Mouse (Mus musculus) lung, embryonic 15.5 days (tissue): ENCODE data around the gene Mapk11. TPM values are rescaled to one million over a fixed set of nuclear protein-coding genes. Genes with fewer than 3 reads are reported as not detected.
A peak's percentile ranks its signal among the peaks of the same experiment; 100 is the strongest.

Experiments used
- ATAC-seq: fragments of 200-750 bp; cut with Nextera tagmentation; 2 replicates; pipeline ENCODE4 v1.8.0; 2017; ENCODE audit warnings: moderate number of reproducible peaks, borderline replicate concordance; ENCODE audit not compliant: low FRiP score, low TSS enrichment; ENCODE audit errors: extremely low read depth
- H3K27ac ChIP-seq: fragments of 300-500 bp; sonication (generic); 2 replicates; pipeline ENCODE4 v1.5.1; 2015; ENCODE audit warnings: moderate library complexity, mild to moderate bottlenecking, inconsistent platforms
- H3K27me3 ChIP-seq: fragments of 300-500 bp; sonication (generic); 2 replicates; pipeline ENCODE4 v1.6.1; 2015; ENCODE audit warnings: inconsistent platforms
- H3K36me3 ChIP-seq: fragments of 300-500 bp; sonication (generic); 2 replicates; pipeline ENCODE4 v1.6.1; 2015; ENCODE audit warnings: inconsistent platforms
- H3K4me1 ChIP-seq: fragments of 300-500 bp; sonication (generic); 2 replicates; pipeline ENCODE4 v1.6.1; 2015; ENCODE audit warnings: inconsistent platforms
- H3K4me2 ChIP-seq: fragments of 300-500 bp; sonication (generic); 2 replicates; pipeline ENCODE4 v1.6.1; 2015; ENCODE audit warnings: inconsistent platforms, mild to moderate bottlenecking, moderate library complexity
- H3K4me3 ChIP-seq: fragments of 300-500 bp; sonication (generic); 2 replicates; pipeline ENCODE4 v1.5.1; 2015; ENCODE audit warnings: mild to moderate bottlenecking, inconsistent platforms
- H3K9ac ChIP-seq: fragments of 300-500 bp; sonication (generic); 2 replicates; pipeline ENCODE4 v1.6.1; 2015; ENCODE audit warnings: inconsistent platforms
- H3K9me3 ChIP-seq: fragments of 300-500 bp; sonication (generic); 2 replicates; pipeline ENCODE4 v1.6.1; 2016; ENCODE audit warnings: inconsistent platforms
- WGBS: fragments of 180-500 bp; shearing (Covaris S2); methylation state at CpG from one replicate; pipeline ENCODE4 v1.1.7; 2015; 5-methylcytosine and 5-hydroxymethylcytosine counted together
- polyA plus RNA-seq: library from polyadenylated mRNA; unstranded; fragments of >200 nt; fragmentation: Nextera tagmentation; extraction: Ambion mirVana; gene quantifications from 2 replicates; pipeline ENCODE4 v1.2.1, GENCODE M21; 2015

Gene Mapk11
- 10.0 and 12.6 TPM in 2 replicates for polyA plus RNA-seq

GRCm38 (mm10) chr15:89149271-89150040 is at the start of gene Mapk11:
TSS of gene Mapk11 (minus strand) at chr15:89149628.
- Histone ChIP-seq H3K9me3 (no peaks in the 10 kb centered on the region), H3K36me3 (peaks cover 11% of the 10 kb centered on the region; the same call in 1 of the 2 replicates), H3K4me1 (peaks cover 42% of the 10 kb centered on the region), H3K4me3 (peak within 1 kb of the TSS; percentile 74), H3K9ac (peak within 1 kb of the TSS; percentile 71), H3K4me2 (peak within 1 kb of the TSS; percentile 98), H3K27me3 (peaks cover 54% of the 10 kb centered on the region), H3K27ac (peak within 1 kb of the TSS; percentile 57)
- under 1% methylated on average over 61 of the region's 61 CpGs for WGBS
- ATAC-seq: peak; percentile 67

DNA sequence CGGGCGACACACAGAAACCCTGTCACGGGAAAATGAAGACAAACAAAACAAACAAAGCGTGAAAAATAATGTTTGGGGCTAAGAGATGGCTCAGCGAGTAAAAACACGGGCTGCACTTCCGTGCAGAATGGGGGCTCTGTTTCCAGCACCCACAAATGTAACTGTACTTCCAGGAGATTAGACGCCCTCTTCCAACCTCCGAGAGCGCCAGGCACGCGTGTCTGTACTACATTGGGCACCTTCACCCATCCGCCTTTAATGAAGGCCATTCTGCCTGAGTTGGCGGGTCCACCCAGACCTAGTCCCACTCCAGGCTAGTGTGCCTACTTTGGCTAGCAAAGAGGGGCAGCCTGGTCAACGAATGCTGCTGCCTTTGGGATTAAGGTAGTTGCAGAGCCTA is 47.6 kb upstream of the Mapk11 start:
- Histone ChIP-seq H3K4me2 (peak overlapping the region; percentile 78), H3K4me1 (peaks cover 16% of the 10 kb centered on the region), H3K9me3 (no peaks in the 10 kb centered on the region), H3K27ac (peak overlapping the region; percentile 56; the same call in 1 of the 2 replicates), H3K4me3 (peak overlapping the region; percentile 90), H3K27me3 (no peaks in the 10 kb centered on the region), H3K36me3 (no peaks in the 10 kb centered on the region), H3K9ac (peak overlapping the region; percentile 48)
- WGBS: 62% methylated on average over 15 of the region's 15 CpGs
- no peak for ATAC-seq

DNA sequence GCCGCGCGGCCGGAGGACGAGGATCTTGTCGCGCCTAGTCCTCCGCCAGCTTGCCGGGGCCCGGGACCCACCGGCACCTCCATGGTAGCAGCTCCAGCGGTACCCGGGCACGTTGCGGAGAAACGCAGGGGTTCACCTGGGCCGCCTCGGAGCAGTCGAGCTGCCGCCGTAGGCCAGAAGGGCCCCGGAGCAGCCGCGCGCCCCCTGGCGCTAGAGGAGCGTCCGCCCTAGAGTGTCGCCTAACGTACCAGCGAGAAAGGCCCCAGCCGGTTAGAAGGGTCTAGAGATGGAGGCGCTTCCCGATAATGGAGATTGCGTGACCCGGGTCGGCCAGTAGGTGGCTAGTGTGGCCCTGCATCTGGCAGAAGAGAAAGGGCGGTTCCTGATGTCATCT is 46.9 kb upstream of the Mapk11 start, which contains the start of gene Dennd6b:
Dennd6b (minus strand) TSS at position 184 of the 394 bp plus-strand sequence.
- Histone ChIP-seq H3K4me1 (peaks cover 16% of the 10 kb centered on the region), H3K27ac (peak within 1 kb of the TSS; percentile 98), H3K9ac (peak within 1 kb of the TSS; percentile 97), H3K27me3 (no peaks in the 10 kb centered on the region), H3K4me3 (peak within 1 kb of the TSS; percentile 90), H3K4me2 (peak within 1 kb of the TSS; percentile 78), H3K9me3 (no peaks in the 10 kb centered on the region), H3K36me3 (no peaks in the 10 kb centered on the region)
- under 1% methylated on average over 38 of the region's 38 CpGs for WGBS
- ATAC-seq: peak; percentile 98

DNA sequence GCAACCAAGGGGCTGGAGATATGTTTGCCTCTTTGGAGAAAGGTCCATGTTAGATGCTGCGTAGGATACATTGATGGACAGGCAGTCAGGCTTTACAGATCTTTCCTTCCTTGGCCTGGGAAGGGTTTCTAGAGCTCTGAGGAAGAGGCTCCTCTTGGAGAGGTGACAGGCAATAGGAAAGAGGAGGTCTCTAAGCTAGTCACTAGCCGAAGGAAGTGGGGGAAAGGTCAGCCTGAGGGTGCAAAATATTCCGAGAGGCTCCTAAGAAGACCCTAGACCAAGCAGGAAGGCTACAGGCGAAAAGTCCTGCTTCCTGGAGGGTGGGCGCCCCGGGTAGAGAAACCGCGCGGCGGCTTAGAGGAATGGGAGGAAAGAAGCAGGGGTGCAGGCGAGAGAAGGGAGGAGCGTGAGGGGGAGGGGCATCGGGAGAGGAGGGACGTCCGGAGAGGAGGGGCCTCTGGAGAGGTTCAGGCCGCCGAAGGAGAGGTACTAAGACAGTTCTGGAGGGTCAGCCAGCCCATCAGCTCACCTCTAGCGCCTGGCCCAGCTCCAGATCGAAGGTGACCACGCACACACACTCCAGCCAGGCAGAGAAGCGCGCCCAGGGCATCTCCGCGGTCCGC is 46.4 kb upstream of the Mapk11 start:
- peak; percentile 96 for ATAC-seq

DNA sequence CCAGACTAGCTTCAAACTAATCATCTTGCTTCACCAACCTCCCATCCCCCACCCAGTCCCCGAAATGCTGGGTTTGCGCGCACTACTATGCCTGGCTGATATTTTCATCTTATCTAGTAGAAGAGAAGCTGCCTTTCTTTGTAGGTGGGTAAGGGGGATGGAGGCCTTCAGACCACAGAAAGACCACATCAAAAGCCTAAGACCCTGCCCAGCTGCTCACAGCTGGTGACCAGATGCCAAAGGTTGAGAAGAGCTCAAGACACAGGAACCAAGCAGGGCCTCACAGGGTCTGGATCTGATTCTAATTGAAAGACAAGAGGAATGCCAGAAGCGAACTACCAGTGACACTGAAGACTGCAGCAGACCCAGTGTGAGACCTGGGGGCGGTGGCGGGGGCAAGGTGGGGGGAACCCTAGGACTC is 45.8 kb upstream of the Mapk11 start:
- 42% methylated on average over 6 of the region's 6 CpGs for WGBS
- peak overlapping the region; percentile 90 for H3K4me3 ChIP-seq
- H3K9ac ChIP-seq: peak overlapping the region; percentile 97
- peak overlapping the region; percentile 98 for H3K27ac ChIP-seq
- ATAC-seq: no peak; the same call in 1 of the 2 replicates
- H3K4me1 ChIP-seq: peaks cover 16% of the 10 kb centered on the region
- H3K9me3 ChIP-seq: no peaks in the 10 kb centered on the region
- peak overlapping the region; percentile 78 for H3K4me2 ChIP-seq
- no peaks in the 10 kb centered on the region for H3K36me3 ChIP-seq
- H3K27me3 ChIP-seq: no peaks in the 10 kb centered on the region

More for the DNA sequence above, 46.4 kb upstream of the Mapk11 start:
- under 1% methylated on average over 25 of the region's 25 CpGs for WGBS
- H3K9ac ChIP-seq: peak overlapping the region; percentile 97
- H3K36me3 ChIP-seq: no peaks in the 10 kb centered on the region
- no peaks in the 10 kb centered on the region for H3K27me3 ChIP-seq
- peak overlapping the region; percentile 78 for H3K4me2 ChIP-seq
- H3K9me3 ChIP-seq: no peaks in the 10 kb centered on the region
- H3K4me3 ChIP-seq: peak overlapping the region; percentile 90
- peak overlapping the region; percentile 98 for H3K27ac ChIP-seq
- peaks cover 16% of the 10 kb centered on the region for H3K4me1 ChIP-seq

DNA sequence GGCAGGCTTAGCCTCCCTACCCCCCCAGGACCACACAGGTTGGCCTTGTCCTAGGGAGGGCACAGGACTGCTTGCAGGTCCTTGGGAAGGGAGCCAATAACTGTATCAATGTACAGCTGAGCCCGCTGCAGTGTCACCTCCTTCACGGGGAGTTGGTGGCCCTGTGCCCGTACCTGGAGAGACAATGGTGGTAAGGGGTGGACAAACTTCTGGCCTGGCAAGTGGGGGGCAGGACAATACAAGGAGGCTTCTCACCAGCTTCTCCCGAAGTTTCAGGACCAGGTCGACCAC is 35.5 kb upstream of the Mapk11 start:
- H3K4me2 ChIP-seq: no peak overlapping the region
- no peaks in the 10 kb centered on the region for H3K27me3 ChIP-seq
- H3K27ac ChIP-seq: no peak overlapping the region
- no peaks in the 10 kb centered on the region for H3K36me3 ChIP-seq
- no peak overlapping the region for H3K9ac ChIP-seq
- 84% methylated on average over 5 of the region's 5 CpGs for WGBS
- H3K4me1 ChIP-seq: peaks cover 21% of the 10 kb centered on the region
- H3K9me3 ChIP-seq: no peaks in the 10 kb centered on the region
- H3K4me3 ChIP-seq: no peak overlapping the region
- no peak for ATAC-seq

DNA sequence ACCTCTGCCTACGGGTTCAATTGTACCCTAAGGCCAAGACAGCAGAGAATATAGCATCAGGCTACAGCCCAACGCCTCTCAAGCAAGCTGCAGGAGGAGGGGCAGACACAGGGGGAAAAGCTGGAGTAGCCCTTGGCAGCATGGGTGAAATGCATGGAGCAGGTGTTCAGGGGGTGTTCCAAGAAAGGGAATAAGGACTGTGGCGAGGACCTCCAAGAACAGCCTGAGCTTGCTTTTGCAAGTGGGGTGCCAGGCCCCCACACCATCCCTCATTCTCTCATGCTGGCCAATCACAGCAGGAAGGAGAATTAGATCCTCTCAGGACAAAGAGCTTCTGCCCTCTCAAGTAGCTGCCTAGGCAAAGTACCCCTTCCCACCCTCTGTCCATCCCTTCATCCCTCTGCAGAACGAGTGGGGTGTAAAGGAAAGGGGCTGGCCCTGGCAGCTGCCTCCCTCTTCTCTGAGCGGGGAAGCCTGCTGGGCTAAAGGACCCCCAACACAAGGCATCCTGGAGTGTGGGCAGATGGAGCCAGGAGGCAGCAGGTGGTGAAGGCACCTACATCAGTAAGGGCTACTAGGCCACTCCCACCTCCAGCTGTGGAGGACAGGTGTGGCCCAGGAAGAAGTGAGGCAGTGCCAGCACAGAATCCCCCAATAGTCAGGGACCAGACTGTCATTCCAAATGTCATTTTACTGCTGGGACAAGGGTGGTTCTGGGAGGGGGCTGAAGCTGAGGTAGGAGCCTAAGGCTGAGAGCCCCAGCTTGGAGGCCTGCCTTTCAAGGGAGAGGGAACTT is 34.9 kb upstream of the Mapk11 start:
- ATAC-seq: no peak
- Histone ChIP-seq H3K27me3 (no peaks in the 10 kb centered on the region), H3K9me3 (no peaks in the 10 kb centered on the region), H3K4me2 (no peak overlapping the region), H3K36me3 (no peaks in the 10 kb centered on the region), H3K4me3 (no peak overlapping the region), H3K9ac (no peak overlapping the region), H3K4me1 (peaks cover 21% of the 10 kb centered on the region), H3K27ac (no peak overlapping the region)
- 67% methylated on average over 5 of the region's 5 CpGs for WGBS

- no peak overlapping the region for H3K4me2 ChIP-seq
- ATAC-seq: no peak
Observed at GRCm38 (mm10) chr15:89182842-89183241, 33.4 kb upstream of the Mapk11 start.

GRCm38 (mm10) chr15:89182328-89182741 is 32.9 kb upstream of the Mapk11 start:
- Histone ChIP-seq H3K9me3 (no peaks in the 10 kb centered on the region), H3K4me1 (peaks cover 41% of the 10 kb centered on the region), H3K27me3 (no peaks in the 10 kb centered on the region), H3K27ac (peak overlapping the region; percentile 96), H3K4me3 (no peak overlapping the region), H3K4me2 (peak overlapping the region; percentile 96; the same call in 1 of the 2 replicates), H3K9ac (no peak overlapping the region), H3K36me3 (no peaks in the 10 kb centered on the region)
- ATAC-seq: no peak
- 31% methylated on average over 6 of the region's 6 CpGs for WGBS

More at GRCm38 (mm10) chr15:89182842-89183241, 33.4 kb upstream of the Mapk11 start:
- H3K9me3 ChIP-seq: no peaks in the 10 kb centered on the region
- WGBS: 68% methylated on average over 5 of the region's 5 CpGs
- H3K9ac ChIP-seq: no peak overlapping the region
- no peaks in the 10 kb centered on the region for H3K36me3 ChIP-seq
- no peaks in the 10 kb centered on the region for H3K27me3 ChIP-seq
- H3K4me1 ChIP-seq: peaks cover 36% of the 10 kb centered on the region
- H3K27ac ChIP-seq: peak overlapping the region; percentile 96
- no peak overlapping the region for H3K4me3 ChIP-seq

- peak overlapping the region; percentile 85 for H3K9ac ChIP-seq
- no peaks in the 10 kb centered on the region for H3K36me3 ChIP-seq
- H3K27me3 ChIP-seq: no peaks in the 10 kb centered on the region
- H3K4me3 ChIP-seq: peak overlapping the region; percentile 87
- peaks cover 47% of the 10 kb centered on the region for H3K4me1 ChIP-seq
- H3K27ac ChIP-seq: peak overlapping the region; percentile 96
- peak overlapping the region; percentile 96 for H3K4me2 ChIP-seq
- ATAC-seq: no peak
- no peaks in the 10 kb centered on the region for H3K9me3 ChIP-seq
- WGBS: 54% methylated on average over 10 of the region's 10 CpGs
Observed at GRCm38 (mm10) chr15:89181561-89182270, 32.3 kb upstream of the Mapk11 start.

- H3K9me3 ChIP-seq: no peaks in the 10 kb centered on the region
- H3K27me3 ChIP-seq: no peaks in the 10 kb centered on the region
- H3K4me1 ChIP-seq: peaks cover 57% of the 10 kb centered on the region
- H3K36me3 ChIP-seq: no peaks in the 10 kb centered on the region
- 1% methylated on average over 61 of the region's 72 CpGs for WGBS
- H3K4me2 ChIP-seq: peak within 1 kb of the TSS; percentile 96
- peak within 1 kb of the TSS; percentile 96 for H3K27ac ChIP-seq
- peak within 1 kb of the TSS; percentile 85 for H3K9ac ChIP-seq
- H3K4me3 ChIP-seq: peak within 1 kb of the TSS; percentile 87
- peak; percentile 84 for ATAC-seq
Observed at GRCm38 (mm10) chr15:89180571-89181229, 31.3 kb upstream of the Mapk11 start, which contains the start of gene Plxnb2. TSS of gene Plxnb2 (minus strand) at chr15:89180788.
